Mouse (Mus musculus): ENCODE data around the gene Gm10668.
"Not testable (repeated sequence)": the region's sequence is repeated elsewhere in the genome, so short reads cannot be mapped to it uniquely, and the experiment has no call there.

Gene Gm10668

DNA sequence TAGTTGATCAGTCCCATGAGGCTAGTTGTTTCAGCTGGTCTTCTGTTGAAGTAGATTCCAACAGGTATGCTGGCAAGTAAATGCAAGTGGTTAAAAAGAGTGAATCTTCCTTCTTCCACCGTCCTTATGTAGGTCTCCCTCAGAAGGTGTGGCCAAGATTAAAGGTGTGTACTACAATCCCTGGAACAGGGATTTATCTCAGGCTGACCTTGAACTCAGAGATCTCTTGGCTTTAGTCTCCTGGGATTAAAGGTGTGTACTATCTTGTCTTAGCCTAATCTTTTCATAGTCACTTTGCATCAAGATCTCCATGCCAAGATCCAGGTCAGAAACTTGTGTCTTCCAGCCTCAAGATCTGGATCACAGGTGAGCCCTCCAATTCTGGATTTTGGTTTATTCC lies at the start of gene Gm10668:
Gene Gm10668 (minus strand): TSS at position 101 of the 400 bp plus-strand sequence.
- not testable (repeated sequence) for DNase-seq (ENCODE audit: extremely low spot score, low read depth, low spot score)

DNA sequence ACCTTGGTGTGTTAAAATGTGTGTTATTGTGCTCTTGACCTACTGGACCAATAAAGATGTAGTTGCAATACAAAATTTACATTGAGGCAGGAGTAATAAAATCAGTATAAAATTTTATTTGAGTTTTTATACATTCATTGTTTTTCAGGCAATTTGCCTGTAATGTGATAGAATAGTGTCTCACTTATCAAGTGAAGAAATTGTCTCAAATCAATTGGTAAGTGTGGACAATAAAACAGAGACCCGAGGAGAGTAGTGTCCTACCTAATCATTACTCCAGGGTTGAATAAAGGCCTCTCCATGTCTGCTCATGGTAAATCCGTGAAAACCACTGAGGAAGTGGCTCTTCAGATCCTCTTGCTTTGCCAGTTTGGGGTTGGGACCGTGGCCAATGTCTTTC lies 40.5 kb upstream of the Gm10668 start, which contains the start of gene Vmn1r112:
Gene Vmn1r112 (plus strand): TSS at position 301 of the 400 bp plus-strand sequence.
- not testable (repeated sequence) for DNase-seq (ENCODE audit: extremely low spot score, low read depth, low spot score)

DNA sequence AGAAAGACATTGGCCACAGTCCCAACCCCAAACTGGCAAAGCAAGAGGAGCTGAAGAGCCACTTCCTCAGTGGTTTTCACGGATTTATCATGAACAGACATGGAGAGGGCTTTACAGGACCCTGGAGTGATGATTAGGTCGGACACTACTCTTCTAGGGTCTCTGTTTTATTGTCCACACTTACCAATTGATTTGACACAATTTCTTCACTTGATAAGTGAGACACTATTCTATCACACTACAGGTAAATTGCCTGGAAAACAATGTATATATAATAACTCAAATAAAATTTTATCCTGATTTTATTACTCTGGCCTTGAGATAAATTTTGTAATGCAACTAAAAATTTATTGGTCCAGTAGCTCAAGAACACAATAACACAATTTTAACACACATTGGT lies 27.3 kb downstream of the Gm10668 start, which contains the start of gene Vmn1r111:
Gene Vmn1r111 (minus strand): TSS at position 101 of the 400 bp plus-strand sequence.
- DNase-seq (ENCODE audit: extremely low spot score, low read depth, low spot score): not testable (repeated sequence)

Measured in hindlimb bud, embryonic 11.5 days (tissue).